ENCODE assay signal across 12 mouse cellular contexts in the genomic region with DNA sequence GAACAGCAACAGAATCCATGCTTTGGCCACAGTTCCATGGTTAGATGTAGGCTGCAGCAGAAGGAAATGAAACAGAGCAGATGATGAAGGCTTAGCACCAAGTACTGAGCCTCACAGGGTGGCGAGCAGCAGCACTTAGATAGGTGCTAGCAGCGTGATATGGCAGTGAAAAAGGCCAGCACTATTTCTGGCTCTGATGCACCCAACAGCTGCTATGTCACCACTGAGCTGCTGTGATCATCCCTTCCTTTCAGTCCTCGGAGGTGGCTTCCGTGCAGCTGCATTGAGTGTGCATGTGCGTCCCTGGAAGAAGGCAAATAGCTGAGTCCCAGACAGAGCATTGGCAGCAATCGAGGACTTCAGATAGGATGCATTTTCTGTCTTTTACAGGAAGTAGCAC.
DNase-seq lines count a peak whose midpoint lies in the region; ATAC-seq lines count a peak whose summit lies in the region.
"Had no signal": no experiment of that assay in that cellular context is flagged by ENCODE, and none has a peak within 500 bp of the region (broad histone marks: within the 10 kb centered on the region; RNA-seq: fewer than 3 reads in every experiment).

No protein-coding gene starts in this region.

- no peaks in the 10 kb centered on the region for H3K36me3 ChIP-seq in intestine, embryonic 15.5 days
- H3K36me3 ChIP-seq: limb, embryonic 15.5 days; neural tube, embryonic 15.5 days; stomach, embryonic 15.5 days had no signal

- no peak for ATAC-seq in intestine, embryonic 15.5 days

- H3K9ac ChIP-seq in intestine, embryonic 15.5 days, result no peak overlapping the region
- H3K9ac ChIP-seq: limb, embryonic 15.5 days; neural tube, embryonic 15.5 days; stomach, embryonic 15.5 days had no signal

- intact Hi-C loops in heart, postnatal 25 days (cut with DNase I), result no loop called here

- H3K27ac ChIP-seq in intestine, embryonic 15.5 days, result no peak overlapping the region
- H3K27ac ChIP-seq: limb, embryonic 15.5 days; neural tube, embryonic 15.5 days; stomach, embryonic 15.5 days had no signal

- peak; percentile 89 for DNase-seq in heart, adult 11 months
- no peak for DNase-seq in heart, postnatal 25 days (ENCODE audit: low spot score)
- DNase-seq in heart, adult 8-10 months (ENCODE audit: low spot score), result peak; percentile 7
- DNase-seq in layer of hippocampus, adult 9-11 months, result peak; percentile 41
- DNase-seq in right cerebral cortex, postnatal 36 days (ENCODE audit: low spot score in 2 of 2), result peak; percentile 40 to 44
- no peak for DNase-seq in spleen, postnatal 4 days (ENCODE audit: low spot score in 2 of 2)
- DNase-seq in adrenal gland, adult 18-20 months (ENCODE audit: low spot score in 2 of 2), result no peak
- DNase-seq: kidney, adult 9 months had no signal

- no peak overlapping the region for H3K4me2 ChIP-seq in intestine, embryonic 15.5 days (replicated peaks)
- H3K4me2 ChIP-seq: limb, embryonic 15.5 days; neural tube, embryonic 15.5 days; stomach, embryonic 15.5 days had no signal

- no peaks in the 10 kb centered on the region for H3K27me3 ChIP-seq in intestine, embryonic 15.5 days (replicated peaks)
- H3K27me3 ChIP-seq: limb, embryonic 15.5 days; neural tube, embryonic 15.5 days; stomach, embryonic 15.5 days had no signal

- H3K9me3 ChIP-seq in intestine, embryonic 15.5 days, result no peaks in the 10 kb centered on the region
- H3K9me3 ChIP-seq: limb, embryonic 15.5 days; neural tube, embryonic 15.5 days; stomach, embryonic 15.5 days had no signal

- H3K4me1 ChIP-seq in intestine, embryonic 15.5 days (replicated peaks), result no peaks in the 10 kb centered on the region
- H3K4me1 ChIP-seq: limb, embryonic 15.5 days; stomach, embryonic 15.5 days had no signal

- WGBS in intestine, embryonic 15.5 days, result 86% methylated on average over 6 of the region's 6 CpGs

- H3K4me3 ChIP-seq in intestine, embryonic 15.5 days (replicated peaks), result no peak overlapping the region
- H3K4me3 ChIP-seq: limb, embryonic 15.5 days; neural tube, embryonic 15.5 days; stomach, embryonic 15.5 days had no signal

Comparison
In these comparisons a context has a peak if more than half of its experiments do, and no peak if none do; other contexts are left out.
1. DNase-seq: peak in heart, adult 11 months (single experiment), heart, adult 8-10 months (single experiment), layer of hippocampus, adult 9-11 months (single experiment) and right cerebral cortex, postnatal 36 days (2 of 2); none in heart, postnatal 25 days (single experiment), spleen, postnatal 4 days (0 of 2) and adrenal gland, adult 18-20 months (0 of 2).